Mouse (Mus musculus) C2C12 (cell line): ENCODE measurements around the gene Utrn.

Experiments used
- CEBPB ChIP-seq: IDR thresholded peaks from one replicate; pipeline ENCODE4 v1.6.1; 2011; ENCODE audit warnings: low read depth, mild to moderate bottlenecking, control low read depth, moderate library complexity
- CTCF ChIP-seq: IDR thresholded peaks from one replicate; pipeline ENCODE4 v1.5.1; 2011; ENCODE audit not compliant: control insufficient read depth, insufficient read depth, insufficient read length
- FOSL1 ChIP-seq: IDR thresholded peaks from one replicate; pipeline ENCODE4 v1.8.0; 2011; ENCODE audit warnings: mild to moderate bottlenecking, low read length; ENCODE audit not compliant: poor library complexity, insufficient read depth, severe bottlenecking
- MAX ChIP-seq: IDR thresholded peaks from one replicate; pipeline ENCODE4 v1.6.1; 2011; ENCODE audit warnings: mild to moderate bottlenecking, control low read depth
- MYOG ChIP-seq: IDR thresholded peaks from one replicate; pipeline ENCODE4 v1.6.1; 2011; ENCODE audit not compliant: control insufficient read depth, insufficient read length; ENCODE audit errors: extremely low read depth
- USF1 ChIP-seq: IDR thresholded peaks from one replicate; pipeline ENCODE4 v1.6.1; 2011; ENCODE audit warnings: low read depth, mild to moderate bottlenecking, control low read depth, moderate library complexity

DNA sequence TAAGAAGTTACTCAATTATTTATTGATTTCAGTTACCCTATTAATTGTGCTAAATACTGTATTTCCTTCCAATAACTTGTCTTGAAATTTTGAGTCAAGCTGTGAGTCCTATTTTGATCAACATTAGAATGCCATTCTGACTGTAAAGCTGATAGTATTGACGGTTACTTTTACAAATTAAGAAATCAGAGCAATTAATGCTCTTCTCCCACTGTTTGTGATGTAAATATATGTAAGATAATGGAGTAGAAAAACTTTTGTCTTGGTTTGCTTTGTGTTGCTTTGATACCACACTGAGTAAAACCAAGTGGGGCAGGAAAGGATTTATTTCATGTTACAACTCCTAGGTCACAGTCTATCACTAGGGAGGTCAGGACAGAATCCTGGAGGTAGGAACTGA is 327.4 kb downstream of the Utrn start:
- TF ChIP-seq CTCF, result no peak
- TF ChIP-seq MAX, result no peak
- no peak for TF ChIP-seq CEBPB
- no peak for TF ChIP-seq USF1
- TF ChIP-seq MYOG, result no peak
- TF ChIP-seq FOSL1, result no peak
